Mouse (Mus musculus): ENCODE data around the gene Naf1. TPM values are rescaled to one million over a fixed set of nuclear protein-coding genes. Genes with fewer than 3 reads are reported as not detected.

Gene Naf1
- polyA plus RNA-seq, 1 experiment from 2014 or later, result 2.1 TPM

DNA sequence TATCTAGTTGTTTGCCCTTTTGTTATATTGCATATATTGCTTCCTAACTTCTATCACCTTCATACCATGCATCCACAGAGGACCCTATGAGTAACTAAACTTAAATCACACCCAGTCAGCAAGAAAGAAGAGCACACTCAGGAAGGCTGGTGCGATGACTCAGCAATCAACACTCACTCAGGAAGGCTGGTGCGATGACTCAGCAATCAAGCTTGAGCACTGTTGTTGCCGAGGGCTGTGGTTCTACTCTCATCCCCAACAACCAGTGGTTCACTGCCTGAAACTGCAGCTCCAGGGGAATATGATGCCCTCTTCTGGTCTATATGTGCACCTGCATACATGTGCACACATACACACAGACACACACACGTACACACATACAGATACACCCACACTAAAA lies 73.7 kb downstream of the Naf1 start:
- H3K9ac ChIP-seq (ENCODE audit: low read depth, low read length), result no peak overlapping the region
- H3K27me3 ChIP-seq (replicated peaks; ENCODE audit: control insufficient read depth, insufficient read depth, low read length), result no peaks in the 10 kb centered on the region
- no peak overlapping the region for H3K4me3 ChIP-seq (ENCODE audit: low read length)
- no peak overlapping the region for H3K4me2 ChIP-seq (ENCODE audit: low read length)
- no peaks in the 10 kb centered on the region for H3K9me3 ChIP-seq (ENCODE audit: control insufficient read depth, low read length)
- WGBS, result 90% methylated on average over 4 of the region's 4 CpGs
- no peaks in the 10 kb centered on the region for H3K36me3 ChIP-seq (ENCODE audit: control insufficient read depth, insufficient read depth, low read length)
- no peaks in the 10 kb centered on the region for H3K4me1 ChIP-seq (ENCODE audit: control insufficient read depth, insufficient read depth, low read depth, low read length)
- ATAC-seq, result no peak
- H3K27ac ChIP-seq (ENCODE audit: low read depth, low read length), result no peak overlapping the region

DNA sequence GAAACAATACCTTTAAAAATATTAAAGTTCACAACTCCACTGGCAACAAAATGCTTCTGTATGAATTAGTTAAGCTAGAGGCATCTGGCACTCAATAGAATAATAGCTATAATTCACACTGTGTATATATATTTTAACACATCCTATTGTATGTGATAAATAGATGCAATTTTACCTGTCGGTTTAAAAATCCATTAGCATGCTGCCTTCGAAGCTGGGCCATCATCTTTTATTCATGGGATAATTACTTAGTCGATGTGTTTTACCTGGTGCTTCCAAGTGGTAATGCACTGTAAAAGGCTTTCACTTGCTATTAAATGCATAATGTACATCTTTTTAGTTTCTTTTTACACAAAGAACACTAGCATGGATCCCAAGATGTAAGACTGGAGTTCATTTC lies 76.2 kb downstream of the Naf1 start:
- H3K9me3 ChIP-seq (ENCODE audit: control insufficient read depth, low read length), result no peaks in the 10 kb centered on the region
- WGBS, result 65% methylated on average over 3 of the region's 3 CpGs
- H3K4me2 ChIP-seq (ENCODE audit: low read length), result no peak overlapping the region
- H3K4me1 ChIP-seq (ENCODE audit: control insufficient read depth, insufficient read depth, low read depth, low read length), result no peaks in the 10 kb centered on the region
- H3K27me3 ChIP-seq (replicated peaks; ENCODE audit: control insufficient read depth, insufficient read depth, low read length), result no peaks in the 10 kb centered on the region
- no peak overlapping the region for H3K4me3 ChIP-seq (ENCODE audit: low read length)
- no peak; the same call in 1 of the 2 replicates for ATAC-seq
- H3K36me3 ChIP-seq (ENCODE audit: control insufficient read depth, insufficient read depth, low read length), result no peaks in the 10 kb centered on the region
- no peak overlapping the region for H3K9ac ChIP-seq (ENCODE audit: low read depth, low read length)
- H3K27ac ChIP-seq (ENCODE audit: low read depth, low read length), result no peak overlapping the region

Other genes starting within 250 kb of the Naf1 start
- 2.4 and 3.1 TPM in 2 replicates for gene Npy5r, start 172.1 kb upstream of the Naf1 start, polyA plus RNA-seq (2015; fragmentation: Nextera tagmentation; extraction: Ambion mirVana)
- 9.1 and 10.2 TPM in 2 replicates for gene Npy1r, start 163.0 kb upstream of the Naf1 start, polyA plus RNA-seq (2015; fragmentation: Nextera tagmentation; extraction: Ambion mirVana)

Measured in hindbrain, embryonic 16.5 days (tissue).